Mouse (Mus musculus): ENCODE results near the gene Gpx4. TPM values are rescaled to one million over a fixed set of nuclear protein-coding genes. Genes with fewer than 3 reads are reported as not detected.
"Not testable (repeated sequence)": the region's sequence is repeated elsewhere in the genome, so short reads cannot be mapped to it uniquely, and the experiment has no call there.

Gpx4 gene
- polyA plus RNA-seq, 1 experiment = 551 TPM

DNA sequence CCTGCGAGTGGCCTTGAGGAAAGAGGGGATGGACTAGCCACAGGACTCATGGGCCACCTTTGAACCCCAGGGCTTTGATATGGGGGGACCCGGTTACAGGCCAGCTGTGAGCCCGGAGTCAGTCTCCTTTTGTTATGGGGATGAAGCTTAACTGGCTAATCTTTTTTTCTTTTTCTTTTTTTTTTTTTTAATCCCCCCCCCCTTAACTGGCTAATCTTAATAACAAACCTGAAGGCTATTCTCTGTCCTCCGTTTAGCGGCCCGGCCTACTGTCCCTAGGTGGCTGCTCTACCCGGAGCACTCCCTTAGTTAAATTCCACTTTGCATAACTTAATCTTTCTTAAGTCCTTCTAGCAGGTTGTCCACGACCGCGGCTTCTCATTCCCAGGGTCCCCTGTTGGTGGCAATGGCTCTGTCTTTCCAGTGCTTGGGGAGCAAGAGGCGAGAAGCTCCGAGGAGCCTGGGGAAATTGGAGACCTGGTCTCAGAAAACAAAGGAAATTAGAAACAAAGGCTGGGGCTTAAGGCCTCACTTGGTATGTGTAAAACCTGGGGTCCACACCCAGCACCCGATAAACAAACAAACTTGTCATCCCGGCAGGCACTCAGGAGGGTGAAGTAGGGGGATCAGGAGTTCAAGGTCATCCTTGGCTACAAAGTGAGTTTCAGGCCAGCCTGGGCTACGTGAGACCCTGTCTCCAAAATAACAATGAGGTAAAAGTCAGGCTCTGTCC is 4.1 kb downstream of the Gpx4 start:
- no peaks in the 10 kb centered on the region for H3K9me3 ChIP-seq (ENCODE audit: control insufficient read depth, low read length)
- no peak overlapping the region for H3K4me3 ChIP-seq (replicated peaks)
- no peaks in the 10 kb centered on the region for H3K27me3 ChIP-seq (ENCODE audit: control insufficient read depth)
- TF ChIP-seq GATA1 (IDR thresholded peaks at IDR 0.05; ENCODE audit: low read length) (no peak), TAL1 (IDR thresholded peaks at IDR 0.05; ENCODE audit: low read length) (no peak)
- H3K36me3 ChIP-seq (ENCODE audit: control insufficient read depth) = peaks cover 20% of the 10 kb centered on the region
- H3K4me1 ChIP-seq (ENCODE audit: control insufficient read depth) = peaks cover 84% of the 10 kb centered on the region

DNA sequence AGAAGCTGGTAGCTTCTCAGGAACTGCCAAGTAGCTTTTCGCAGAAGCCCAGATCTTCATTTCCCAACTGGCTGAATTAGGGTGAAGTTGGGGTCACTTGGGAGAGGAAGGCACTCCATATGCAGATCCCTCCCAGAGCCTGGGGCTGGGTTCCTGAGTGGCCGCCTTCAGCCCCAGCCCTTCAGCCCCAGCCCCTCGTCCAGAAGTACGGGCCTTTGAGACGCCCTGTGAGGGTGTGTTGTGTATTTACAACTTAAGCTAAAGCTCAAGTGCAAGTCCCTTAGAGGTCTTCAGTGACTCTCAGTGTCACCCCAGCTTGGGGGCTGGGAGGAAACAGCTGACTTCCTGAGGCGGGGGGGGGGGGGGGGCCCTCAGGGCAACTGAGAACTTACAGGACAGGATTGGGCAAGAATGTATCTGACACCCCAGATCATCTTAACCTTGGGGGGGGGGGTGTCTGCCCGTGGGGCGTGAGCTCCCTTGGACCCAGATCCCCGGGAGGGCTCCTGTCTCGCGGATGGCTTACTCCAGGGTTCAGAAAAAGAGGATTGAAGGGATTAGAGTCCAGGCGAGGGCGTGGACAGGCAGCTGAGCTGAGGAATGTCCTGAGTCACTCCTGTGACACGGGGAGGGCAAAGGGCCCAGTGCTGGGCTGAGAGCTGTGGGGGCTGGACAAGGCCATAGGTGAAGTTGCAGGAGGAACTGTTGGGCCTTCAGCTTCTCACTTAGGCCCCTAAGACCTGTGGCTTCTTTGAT is 4.8 kb downstream of the Gpx4 start:
- TF ChIP-seq TAL1 (IDR thresholded peaks at IDR 0.05; ENCODE audit: low read length) = no peak
- TF ChIP-seq GATA1 (IDR thresholded peaks at IDR 0.05; ENCODE audit: low read length) = no peak
- Histone ChIP-seq H3K4me3 (replicated peaks) (peak overlapping the region; percentile 20), H3K4me1 (ENCODE audit: control insufficient read depth) (peaks cover 81% of the 10 kb centered on the region), H3K36me3 (ENCODE audit: control insufficient read depth) (peaks cover 27% of the 10 kb centered on the region), H3K9me3 (ENCODE audit: control insufficient read depth, low read length) (no peaks in the 10 kb centered on the region), H3K27me3 (ENCODE audit: control insufficient read depth) (no peaks in the 10 kb centered on the region)

DNA sequence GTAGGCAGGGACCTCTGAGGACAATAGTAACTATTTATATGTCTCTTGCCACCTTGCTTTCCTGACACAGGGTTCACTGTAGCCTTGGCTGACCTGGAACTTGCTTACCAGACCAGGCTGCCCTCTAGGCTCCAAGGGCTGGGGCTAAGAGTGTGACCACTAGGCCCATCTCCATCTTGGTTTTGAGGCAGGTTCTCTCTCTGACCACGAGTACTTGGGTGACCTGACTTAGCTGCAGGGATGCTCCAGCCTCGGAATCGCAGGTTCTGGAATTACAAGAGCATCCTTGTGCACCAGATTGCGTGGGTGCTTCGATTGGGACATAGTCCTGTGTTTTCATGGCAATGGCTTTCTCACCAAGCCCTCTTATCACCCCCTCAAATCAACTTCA is 5.4 kb downstream of the Gpx4 start:
- no peak for TF ChIP-seq TAL1 (IDR thresholded peaks at IDR 0.05; ENCODE audit: low read length)
- TF ChIP-seq GATA1 (IDR thresholded peaks at IDR 0.05; ENCODE audit: low read length) = no peak
- peaks cover 33% of the 10 kb centered on the region for H3K36me3 ChIP-seq (ENCODE audit: control insufficient read depth)
- peak overlapping the region; percentile 89 for H3K4me3 ChIP-seq (replicated peaks)
- H3K4me1 ChIP-seq (ENCODE audit: control insufficient read depth) = peaks cover 80% of the 10 kb centered on the region
- no peaks in the 10 kb centered on the region for H3K27me3 ChIP-seq (ENCODE audit: control insufficient read depth)
- H3K9me3 ChIP-seq (ENCODE audit: control insufficient read depth, low read length) = no peaks in the 10 kb centered on the region

DNA sequence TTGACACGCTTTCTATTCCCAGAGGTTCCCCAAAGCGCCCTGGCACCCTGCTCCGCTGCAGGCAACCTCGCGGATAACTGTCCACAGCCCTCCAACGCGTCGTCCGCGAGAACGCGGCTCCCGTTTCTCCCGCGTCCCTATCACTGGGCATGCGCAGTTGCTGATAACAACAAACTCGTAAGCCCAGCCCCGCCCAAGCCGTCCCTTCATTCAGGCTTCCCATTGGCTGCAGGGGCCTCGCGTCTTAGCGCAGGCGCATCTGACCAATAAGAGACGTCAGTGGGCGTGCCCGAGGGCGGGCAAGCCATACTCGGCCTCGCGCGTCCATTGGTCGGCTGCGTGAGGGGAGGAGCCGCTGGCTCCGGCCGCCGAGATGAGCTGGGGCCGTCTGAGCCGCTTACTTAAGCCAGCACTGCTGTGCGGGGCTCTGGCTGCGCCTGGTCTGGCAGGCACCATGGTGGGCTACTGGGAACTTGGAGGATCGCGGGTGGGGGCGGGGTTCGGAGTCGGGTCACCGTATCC is 6.4 kb downstream of the Gpx4 start:
- Histone ChIP-seq H3K4me3 (replicated peaks) (peak overlapping the region; percentile 89), H3K36me3 (ENCODE audit: control insufficient read depth) (peaks cover 42% of the 10 kb centered on the region), H3K27me3 (ENCODE audit: control insufficient read depth) (no peaks in the 10 kb centered on the region), H3K9me3 (ENCODE audit: control insufficient read depth, low read length) (no peaks in the 10 kb centered on the region), H3K4me1 (ENCODE audit: control insufficient read depth) (peaks cover 79% of the 10 kb centered on the region)
- TF ChIP-seq TAL1 (IDR thresholded peaks at IDR 0.05; ENCODE audit: low read length) (no peak), GATA1 (IDR thresholded peaks at IDR 0.05; ENCODE audit: low read length) (peak; percentile 32; the same call in 1 of the 2 replicates)

DNA sequence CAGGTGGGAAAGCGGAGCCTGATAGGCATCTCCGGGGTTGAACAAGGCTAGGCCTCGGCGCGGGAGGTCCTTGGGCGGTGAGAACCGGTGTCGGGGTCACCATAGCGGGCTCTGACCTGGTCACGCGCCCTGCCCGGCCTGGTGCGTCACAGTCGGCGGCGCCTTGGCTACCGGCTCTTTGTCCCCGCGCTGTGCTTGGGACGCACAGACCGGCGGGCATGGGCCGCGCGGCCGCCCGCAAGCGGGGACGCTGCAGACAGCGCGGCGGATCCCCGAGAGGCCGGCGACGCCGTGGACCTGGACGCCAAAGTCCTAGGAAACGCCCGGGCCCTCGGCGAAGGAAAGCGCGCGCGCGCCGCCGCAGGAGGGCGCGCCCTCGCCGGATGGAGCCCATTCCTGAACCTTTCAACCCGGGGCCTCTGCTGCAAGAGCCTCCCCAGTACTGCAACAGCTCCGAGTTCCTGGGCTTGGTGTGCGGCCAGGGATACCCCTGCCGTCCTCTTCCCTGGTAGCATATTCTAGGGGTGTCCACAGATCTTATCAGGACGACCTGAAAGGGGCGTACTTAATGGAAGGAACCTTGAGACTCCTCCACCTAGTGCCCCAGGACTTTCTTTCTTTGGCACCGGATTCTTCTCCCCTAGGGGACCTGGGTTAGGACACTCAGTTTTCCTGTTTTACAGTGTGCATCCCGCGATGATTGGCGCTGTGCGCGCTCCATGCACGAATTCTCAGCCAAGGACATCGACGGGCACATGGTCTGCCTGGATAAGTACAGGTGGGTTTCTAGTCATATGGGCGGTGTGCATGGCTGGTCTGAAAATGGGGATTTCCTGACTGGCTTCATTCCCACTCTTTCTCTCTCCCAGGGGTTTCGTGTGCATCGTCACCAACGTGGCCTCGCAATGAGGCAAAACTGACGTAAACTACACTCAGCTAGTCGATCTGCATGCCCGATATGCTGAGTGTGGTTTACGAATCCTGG is 7.2 kb downstream of the Gpx4 start:
- Histone ChIP-seq H3K27me3 (ENCODE audit: control insufficient read depth) (no peaks in the 10 kb centered on the region), H3K4me3 (replicated peaks) (peak overlapping the region; percentile 89), H3K4me1 (ENCODE audit: control insufficient read depth) (peaks cover 73% of the 10 kb centered on the region), H3K36me3 (ENCODE audit: control insufficient read depth) (peaks cover 50% of the 10 kb centered on the region), H3K9me3 (ENCODE audit: control insufficient read depth, low read length) (no peaks in the 10 kb centered on the region)
- peak; percentile 30; the same call in 1 of the 2 replicates for TF ChIP-seq GATA1 (IDR thresholded peaks at IDR 0.05; ENCODE audit: low read length)
- no peak for TF ChIP-seq TAL1 (IDR thresholded peaks at IDR 0.05; ENCODE audit: low read length)

DNA sequence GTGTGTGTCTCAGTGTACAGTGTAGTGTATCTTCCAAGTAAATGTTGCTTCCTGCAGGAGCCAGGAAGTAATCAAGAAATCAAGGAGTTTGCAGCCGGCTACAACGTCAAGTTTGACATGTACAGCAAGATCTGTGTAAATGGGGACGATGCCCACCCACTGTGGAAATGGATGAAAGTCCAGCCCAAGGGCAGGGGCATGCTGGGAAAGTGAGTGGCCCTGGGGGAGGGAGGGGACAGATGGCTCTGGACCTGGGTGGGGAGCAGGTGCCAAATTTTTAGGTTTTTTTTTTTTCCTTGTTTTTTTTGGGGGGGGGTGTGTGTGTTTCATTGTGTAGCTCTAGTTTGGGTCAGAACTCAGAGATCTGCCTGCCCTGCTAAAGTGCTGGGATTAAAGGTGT is 7.9 kb downstream of the Gpx4 start:
- H3K9me3 ChIP-seq (ENCODE audit: control insufficient read depth, low read length); H3K27me3 ChIP-seq (ENCODE audit: control insufficient read depth): not testable (repeated sequence)
- Histone ChIP-seq H3K4me1 (ENCODE audit: control insufficient read depth) (peaks cover 70% of the 10 kb centered on the region), H3K36me3 (ENCODE audit: control insufficient read depth) (peaks cover 58% of the 10 kb centered on the region), H3K4me3 (replicated peaks) (peak overlapping the region; percentile 89)

DNA sequence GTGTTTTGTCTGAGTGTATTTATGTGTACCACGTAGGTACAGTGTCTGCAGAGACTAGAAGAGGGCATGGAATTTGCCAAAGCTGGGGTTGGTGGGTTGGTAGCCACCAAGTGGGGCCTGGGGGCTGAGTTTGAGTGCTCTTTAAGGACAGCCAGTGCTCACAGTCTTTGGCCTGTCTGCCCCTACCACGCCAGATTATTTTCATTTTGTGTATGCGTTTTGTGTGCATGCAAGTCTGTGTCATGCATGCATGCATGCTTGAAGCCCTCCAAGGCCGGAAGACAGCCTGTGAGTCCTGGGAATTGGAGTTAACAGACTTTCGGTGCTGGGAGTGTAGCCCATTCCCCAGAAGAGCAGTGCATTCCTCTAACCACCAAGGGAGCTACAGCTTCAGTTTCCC is 8.4 kb downstream of the Gpx4 start:
- Histone ChIP-seq H3K9me3 (ENCODE audit: control insufficient read depth, low read length) (no peaks in the 10 kb centered on the region), H3K4me3 (replicated peaks) (peak overlapping the region; percentile 89), H3K4me1 (ENCODE audit: control insufficient read depth) (peaks cover 65% of the 10 kb centered on the region), H3K27me3 (ENCODE audit: control insufficient read depth) (no peaks in the 10 kb centered on the region), H3K36me3 (ENCODE audit: control insufficient read depth) (peaks cover 63% of the 10 kb centered on the region)
- TF ChIP-seq GATA1 (IDR thresholded peaks at IDR 0.05; ENCODE audit: low read length) (no peak), TAL1 (IDR thresholded peaks at IDR 0.05; ENCODE audit: low read length) (no peak)

DNA sequence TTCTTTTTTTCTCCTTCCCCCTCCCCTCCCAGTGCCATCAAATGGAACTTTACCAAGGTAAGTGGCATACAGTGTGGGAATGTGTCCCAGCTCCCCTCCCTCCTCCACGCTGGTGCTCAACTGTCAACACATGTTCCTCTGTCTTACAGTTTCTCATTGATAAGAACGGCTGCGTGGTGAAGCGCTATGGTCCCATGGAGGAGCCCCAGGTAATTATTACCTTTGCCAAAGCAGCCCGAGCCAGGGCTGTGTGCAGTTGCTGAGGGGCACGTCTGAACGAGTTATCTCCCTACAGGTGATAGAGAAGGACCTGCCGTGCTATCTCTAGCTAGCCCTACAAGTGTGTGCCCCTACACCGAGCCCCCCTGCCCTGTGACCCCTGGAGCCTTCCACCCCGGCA is 8.9 kb downstream of the Gpx4 start:
- peaks cover 68% of the 10 kb centered on the region for H3K36me3 ChIP-seq (ENCODE audit: control insufficient read depth)
- no peaks in the 10 kb centered on the region for H3K27me3 ChIP-seq (ENCODE audit: control insufficient read depth)
- no peaks in the 10 kb centered on the region for H3K9me3 ChIP-seq (ENCODE audit: control insufficient read depth, low read length)
- H3K4me1 ChIP-seq (ENCODE audit: control insufficient read depth) = peaks cover 62% of the 10 kb centered on the region
- H3K4me3 ChIP-seq (replicated peaks) = peak overlapping the region; percentile 89
- TF ChIP-seq GATA1 (IDR thresholded peaks at IDR 0.05; ENCODE audit: low read length) = no peak
- TF ChIP-seq TAL1 (IDR thresholded peaks at IDR 0.05; ENCODE audit: low read length) = no peak

Measured in erythroblast, embryonic 14.5 days (primary cell).